Mouse (Mus musculus) liver, adult 2 months (tissue): ENCODE results near the gene Pbp2.

ENCODE experiments used
- CTCF ChIP-seq: fragments of 200-500 bp; IDR thresholded peaks from 2 replicates; pipeline ENCODE4 v1.5.1; 2011; ENCODE audit warnings: low read depth, low read length, control low read depth
- POLR2A ChIP-seq: fragments of 200-500 bp; IDR thresholded peaks from 2 replicates; pipeline ENCODE4 v1.6.1; 2011; ENCODE audit warnings: low read length, control low read depth; ENCODE audit not compliant: insufficient read depth; ENCODE audit errors: extremely low read depth

DNA sequence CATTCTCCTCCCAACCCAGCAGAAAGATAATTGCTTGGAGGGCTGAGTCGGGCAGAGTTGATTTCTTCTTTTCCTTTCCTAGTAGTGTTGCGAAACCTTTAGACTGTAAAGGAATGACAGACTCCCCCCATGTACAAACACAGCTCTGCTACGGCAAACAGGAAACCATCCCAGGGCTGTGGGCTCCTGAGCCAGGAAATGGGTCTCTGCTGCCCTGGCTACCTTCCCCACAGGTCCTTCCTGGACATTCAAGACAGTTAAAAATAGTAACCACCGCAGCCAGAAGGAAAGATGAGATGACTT lies 30.8 kb upstream of the Pbp2 start:
- no peak for TF ChIP-seq CTCF
- no peak for TF ChIP-seq POLR2A
